Mouse (Mus musculus) limb, embryonic 14.5 days (tissue): ENCODE results near the gene Tarbp2. TPM values are rescaled to one million over a fixed set of nuclear protein-coding genes. Genes with fewer than 3 reads are reported as not detected.

Source experiments
- ATAC-seq: fragments of 200-750 bp; cut with Nextera tagmentation; 2 replicates; pipeline ENCODE4 v1.8.0; 2017; ENCODE audit warnings: low read depth, moderate number of reproducible peaks, moderate TSS enrichment; ENCODE audit not compliant: low FRiP score
- DNase-seq: peaks from one replicate; pipeline ENCODE4 v3.0.0-alpha.2; 2015; ENCODE audit warnings: low spot score
- H3K27ac ChIP-seq: fragments of 300-500 bp; sonication (generic); replicated peaks from 2 replicates; pipeline ENCODE4 v1.5.1; 2014; ENCODE audit warnings: low read depth, mild to moderate bottlenecking, low read length, moderate library complexity, mixed read lengths
- H3K27me3 ChIP-seq: fragments of 300-500 bp; sonication (generic); 2 replicates; pipeline ENCODE4 v1.6.1; 2014; ENCODE audit warnings: low read length, mixed read lengths; ENCODE audit not compliant: control insufficient read depth, insufficient read depth
- H3K36me3 ChIP-seq: fragments of 300-500 bp; sonication (generic); 2 replicates; pipeline ENCODE4 v1.6.1; 2014; ENCODE audit warnings: mild to moderate bottlenecking, low read length, moderate library complexity, mixed read lengths; ENCODE audit not compliant: control insufficient read depth, insufficient read depth
- H3K4me1 ChIP-seq: fragments of 300-500 bp; sonication (generic); 2 replicates; pipeline ENCODE4 v1.6.1; 2014; ENCODE audit warnings: antibody characterized with exemption, low read length, mixed read lengths; ENCODE audit not compliant: control insufficient read depth, insufficient read depth
- H3K4me2 ChIP-seq: fragments of 300-500 bp; sonication (generic); replicated peaks from 2 replicates; pipeline ENCODE4 v1.6.1; 2014; ENCODE audit warnings: low read depth, mild to moderate bottlenecking, low read length, moderate library complexity; ENCODE audit not compliant: severe bottlenecking
- H3K4me3 ChIP-seq: fragments of 300-500 bp; sonication (generic); replicated peaks from 2 replicates; pipeline ENCODE4 v1.5.1; 2014; ENCODE audit warnings: low read length
- H3K9ac ChIP-seq: fragments of 300-500 bp; sonication (generic); 2 replicates; pipeline ENCODE4 v1.6.1; 2014; ENCODE audit warnings: mild to moderate bottlenecking, low read depth, low read length, moderate library complexity; ENCODE audit not compliant: severe bottlenecking
- H3K9me3 ChIP-seq: fragments of 300-500 bp; sonication (generic); 2 replicates; pipeline ENCODE4 v1.6.1; 2016; ENCODE audit warnings: low read length; ENCODE audit not compliant: control insufficient read depth
- POLR2A ChIP-seq: fragments of 200-500 bp; IDR thresholded peaks from 2 replicates; pipeline ENCODE4 v1.8.0; 2012; ENCODE audit warnings: inconsistent platforms, mild to moderate bottlenecking, moderate library complexity, borderline replicate concordance; ENCODE audit not compliant: insufficient read depth, insufficient read length; ENCODE audit errors: extremely low read depth
- WGBS: fragments of 180-500 bp; shearing (Covaris S2); extraction: QIAGEN DNeasy Blood & Tissue Kit; methylation state at CpG from one replicate; pipeline ENCODE4 v1.1.7; 2014; 5-methylcytosine and 5-hydroxymethylcytosine counted together
- polyA plus RNA-seq, 2 experiments: library from polyadenylated mRNA; depleted of rRNA in 1 of 2; stranded (reverse) in 1 of 2; unstranded in 1 of 2; fragments of >200 nt; fragmentation: Nextera tagmentation in 1 of 2; extraction: Ambion mirVana in 1 of 2; gene quantifications; 2 replicates each; pipeline versions ENCODE4 v1.2.1 to v1.2.3; 2012 to 2014

Tarbp2 gene
- polyA plus RNA-seq, 2 experiments: 78.1 to 132 TPM

- Histone ChIP-seq H3K36me3 (peaks cover 22% of the 10 kb centered on the region), H3K27me3 (no peaks in the 10 kb centered on the region), H3K4me2 (no peak overlapping the region), H3K4me3 (no peak overlapping the region), H3K4me1 (no peaks in the 10 kb centered on the region), H3K27ac (no peak overlapping the region), H3K9ac (no peak overlapping the region), H3K9me3 (no peaks in the 10 kb centered on the region)
- WGBS: 54% methylated on average over 5 of the region's 5 CpGs
- DNase-seq (no peak), ATAC-seq (no peak)
- no peak for TF ChIP-seq POLR2A
These were observed 45.7 kb downstream of the Tarbp2 start for GRCm38 (mm10) chr15:102563681-102564080.

- Histone ChIP-seq H3K36me3 (peaks cover 6% of the 10 kb centered on the region; the same call in 1 of the 2 replicates), H3K4me2 (no peak overlapping the region), H3K4me3 (no peak overlapping the region), H3K4me1 (no peaks in the 10 kb centered on the region), H3K9ac (no peak overlapping the region), H3K9me3 (no peaks in the 10 kb centered on the region), H3K27me3 (no peaks in the 10 kb centered on the region), H3K27ac (no peak overlapping the region)
- TF ChIP-seq POLR2A: no peak
- ATAC-seq (no peak), DNase-seq (no peak)
- 87% methylated on average over 2 of the region's 2 CpGs for WGBS
These were observed 49.9 kb downstream of the Tarbp2 start for GRCm38 (mm10) chr15:102567849-102568248.

- H3K9ac ChIP-seq: no peak overlapping the region
- H3K4me2 ChIP-seq: no peak overlapping the region
- WGBS: 73% methylated on average over 3 of the region's 3 CpGs
- no peak overlapping the region for H3K27ac ChIP-seq
- no peak for ATAC-seq
- no peak for TF ChIP-seq POLR2A
- no peaks in the 10 kb centered on the region for H3K9me3 ChIP-seq
- H3K4me1 ChIP-seq: no peaks in the 10 kb centered on the region
- H3K36me3 ChIP-seq: peaks cover 5% of the 10 kb centered on the region; the same call in 1 of the 2 replicates
- no peaks in the 10 kb centered on the region for H3K27me3 ChIP-seq
- H3K4me3 ChIP-seq: no peak overlapping the region
- DNase-seq: no peak
These were observed 54.1 kb downstream of the Tarbp2 start for GRCm38 (mm10) chr15:102572081-102572480.

Other genes with a start within 250 kb of the Tarbp2 start
- 3.1 and 3.8 TPM in 2 replicates for gene Gm9918, start 247.6 kb upstream of the Tarbp2 start, polyA plus RNA-seq (2012; rRNA removed)
- gene Gm9918, start 247.6 kb upstream of the Tarbp2 start, polyA plus RNA-seq (2014; fragmentation: Nextera tagmentation; extraction: Ambion mirVana): 0.93 and 1.0 TPM in 2 replicates
- gene Mfsd5, start 238.7 kb upstream of the Tarbp2 start, polyA plus RNA-seq (2012; rRNA removed): 55.6 and 76.8 TPM in 2 replicates
- 77.7 and 82.1 TPM in 2 replicates for gene Mfsd5, start 238.7 kb upstream of the Tarbp2 start, polyA plus RNA-seq (2014; fragmentation: Nextera tagmentation; extraction: Ambion mirVana)
- gene Espl1, start 221.9 kb upstream of the Tarbp2 start, polyA plus RNA-seq (2012; rRNA removed): 37.2 and 40.0 TPM in 2 replicates
- gene Espl1, start 221.9 kb upstream of the Tarbp2 start, polyA plus RNA-seq (2014; fragmentation: Nextera tagmentation; extraction: Ambion mirVana): 27.2 and 27.3 TPM in 2 replicates
- 177 and 331 TPM in 2 replicates for gene Pfdn5, start 192.1 kb upstream of the Tarbp2 start, polyA plus RNA-seq (2012; rRNA removed)
- 527 and 545 TPM in 2 replicates for gene Pfdn5, start 192.1 kb upstream of the Tarbp2 start, polyA plus RNA-seq (2014; fragmentation: Nextera tagmentation; extraction: Ambion mirVana)
- 108 and 117 TPM in 2 replicates for gene Myg1, start 186.5 kb upstream of the Tarbp2 start, polyA plus RNA-seq (2012; rRNA removed)
- gene Myg1, start 186.5 kb upstream of the Tarbp2 start, polyA plus RNA-seq (2014; fragmentation: Nextera tagmentation; extraction: Ambion mirVana): 91.1 and 92.1 TPM in 2 replicates
- 65.5 and 86.5 TPM in 2 replicates for gene Aaas, start 167.4 kb upstream of the Tarbp2 start, polyA plus RNA-seq (2012; rRNA removed)
- gene Aaas, start 167.4 kb upstream of the Tarbp2 start, polyA plus RNA-seq (2014; fragmentation: Nextera tagmentation; extraction: Ambion mirVana): 54.4 and 59.6 TPM in 2 replicates
- gene Sp7, start 151.0 kb upstream of the Tarbp2 start, polyA plus RNA-seq (2012; rRNA removed): 22.5 and 32.5 TPM in 2 replicates
- gene Sp7, start 151.0 kb upstream of the Tarbp2 start, polyA plus RNA-seq (2014; fragmentation: Nextera tagmentation; extraction: Ambion mirVana): 7.9 and 11.7 TPM in 2 replicates
- gene Sp1, start 112.0 kb upstream of the Tarbp2 start, polyA plus RNA-seq (2012; rRNA removed): 35.7 and 41.1 TPM in 2 replicates
- 17.2 and 17.7 TPM in 2 replicates for gene Sp1, start 112.0 kb upstream of the Tarbp2 start, polyA plus RNA-seq (2014; fragmentation: Nextera tagmentation; extraction: Ambion mirVana)
- 0.53 and 0.67 TPM in 2 replicates for gene Amhr2, start 72.8 kb upstream of the Tarbp2 start, polyA plus RNA-seq (2012; rRNA removed)
- gene Amhr2, start 72.8 kb upstream of the Tarbp2 start, polyA plus RNA-seq (2014; fragmentation: Nextera tagmentation; extraction: Ambion mirVana): 0.25 and 1.1 TPM in 2 replicates
- gene Prr13, start 59.2 kb upstream of the Tarbp2 start, polyA plus RNA-seq (2012; rRNA removed): 67.8 and 74.6 TPM in 2 replicates
- 76.6 and 81.6 TPM in 2 replicates for gene Prr13, start 59.2 kb upstream of the Tarbp2 start, polyA plus RNA-seq (2014; fragmentation: Nextera tagmentation; extraction: Ambion mirVana)
- 814 and 942 TPM in 2 replicates for gene Pcbp2, start 47.7 kb upstream of the Tarbp2 start, polyA plus RNA-seq (2012; rRNA removed)
- 324 and 328 TPM in 2 replicates for gene Pcbp2, start 47.7 kb upstream of the Tarbp2 start, polyA plus RNA-seq (2014; fragmentation: Nextera tagmentation; extraction: Ambion mirVana)
- not detected in 2 replicates for gene Gm10337, start 14.5 kb upstream of the Tarbp2 start, polyA plus RNA-seq (2012; rRNA removed)
- gene Gm10337, start 14.5 kb upstream of the Tarbp2 start, polyA plus RNA-seq (2014; fragmentation: Nextera tagmentation; extraction: Ambion mirVana): not detected in 2 replicates
- gene Map3k12, start 1.1 kb upstream of the Tarbp2 start, polyA plus RNA-seq (2012; rRNA removed): 36.3 and 38.3 TPM in 2 replicates
- 15.8 and 18.7 TPM in 2 replicates for gene Map3k12, start 1.1 kb upstream of the Tarbp2 start, polyA plus RNA-seq (2014; fragmentation: Nextera tagmentation; extraction: Ambion mirVana)
- 13.7 and 14.4 TPM in 2 replicates for gene Npff, start 6.8 kb downstream of the Tarbp2 start, polyA plus RNA-seq (2012; rRNA removed)
- gene Npff, start 6.8 kb downstream of the Tarbp2 start, polyA plus RNA-seq (2014; fragmentation: Nextera tagmentation; extraction: Ambion mirVana): 2.5 and 2.8 TPM in 2 replicates
- not detected in 2 replicates for gene Gm28047, start 106.9 kb downstream of the Tarbp2 start, polyA plus RNA-seq (2012; rRNA removed)
- not detected in 2 replicates for gene Gm28047, start 106.9 kb downstream of the Tarbp2 start, polyA plus RNA-seq (2014; fragmentation: Nextera tagmentation; extraction: Ambion mirVana)
- 110 and 155 TPM in 2 replicates for gene Atf7, start 107.3 kb downstream of the Tarbp2 start, polyA plus RNA-seq (2012; rRNA removed)
- 50.7 and 51.0 TPM in 2 replicates for gene Atf7, start 107.3 kb downstream of the Tarbp2 start, polyA plus RNA-seq (2014; fragmentation: Nextera tagmentation; extraction: Ambion mirVana)
- 635 and 699 TPM in 2 replicates for gene Atp5g2, start 154.2 kb downstream of the Tarbp2 start, polyA plus RNA-seq (2012; rRNA removed)
- 73.6 and 78.4 TPM in 2 replicates for gene Atp5g2, start 154.2 kb downstream of the Tarbp2 start, polyA plus RNA-seq (2014; fragmentation: Nextera tagmentation; extraction: Ambion mirVana)
- 54.7 and 57.5 TPM in 2 replicates for gene Calcoco1, start 204.0 kb downstream of the Tarbp2 start, polyA plus RNA-seq (2012; rRNA removed)
- gene Calcoco1, start 204.0 kb downstream of the Tarbp2 start, polyA plus RNA-seq (2014; fragmentation: Nextera tagmentation; extraction: Ambion mirVana): 56.6 and 62.9 TPM in 2 replicates